21 mouse cellular contexts compared by ENCODE assay signal in genomic region chr8:83679866-83680265, GRCm38 (mm10). TPM values are rescaled to one million over a fixed set of nuclear protein-coding genes. Genes with fewer than 3 reads are reported as not detected.
DNase-seq lines count a peak whose midpoint lies in the region; ATAC-seq and TF ChIP-seq lines count a peak whose summit lies in the region.
"Had no signal": no experiment of that assay in that cellular context is flagged by ENCODE, and none has a peak within 500 bp of the region (broad histone marks: within the 10 kb centered on the region; RNA-seq: fewer than 3 reads in every experiment).

No protein-coding gene starts in this region.

- H3K27ac ChIP-seq in embryonic facial prominence, embryonic 12.5 days, result peak overlapping the region; percentile 86; the same call in 1 of the 2 replicates
- no peak overlapping the region for H3K27ac ChIP-seq in embryonic facial prominence, embryonic 10.5 days (replicated peaks)
- peak overlapping the region; percentile 82 for H3K27ac ChIP-seq in layer of hippocampus, adult 2 months
- 0 out of 2 replicates have a peak overlapping the region, but pooled peaks have one; percentile 88 for H3K27ac ChIP-seq in limb, embryonic 12.5 days
- no peak overlapping the region for H3K27ac ChIP-seq in limb, embryonic 10.5 days
- no peak overlapping the region for H3K27ac ChIP-seq in forebrain, embryonic 15.5 days (replicated peaks)
- H3K27ac ChIP-seq: heart, adult 2 months; hindbrain, embryonic 10.5 days; hindbrain, embryonic 14.5 days; intestine, embryonic 15.5 days had no signal

- WGBS in embryonic facial prominence, embryonic 12.5 days, result 92% methylated on average over 12 of the region's 12 CpGs
- WGBS in embryonic facial prominence, embryonic 10.5 days, result 92% methylated on average over 12 of the region's 12 CpGs
- WGBS in limb, embryonic 12.5 days, result 91% methylated on average over 12 of the region's 12 CpGs
- 95% methylated on average over 12 of the region's 12 CpGs for WGBS in limb, embryonic 10.5 days
- WGBS in forebrain, embryonic 15.5 days, result 91% methylated on average over 12 of the region's 12 CpGs

- no peak for TF ChIP-seq CTCF in layer of hippocampus, adult 2 months (conservative IDR thresholded peaks at IDR 0.05)

- H3K9ac ChIP-seq in embryonic facial prominence, embryonic 12.5 days, result no peak overlapping the region
- H3K9ac ChIP-seq in limb, embryonic 12.5 days (replicated peaks), result no peak overlapping the region
- no peak overlapping the region for H3K9ac ChIP-seq in forebrain, embryonic 15.5 days (replicated peaks)
- H3K9ac ChIP-seq: heart, embryonic 12.5 days; hindbrain, embryonic 14.5 days; intestine, embryonic 15.5 days had no signal

- H3K27me3 ChIP-seq in embryonic facial prominence, embryonic 12.5 days, result no peaks in the 10 kb centered on the region
- no peaks in the 10 kb centered on the region for H3K27me3 ChIP-seq in embryonic facial prominence, embryonic 10.5 days (replicated peaks; ENCODE audit: low read depth, poor library complexity, severe bottlenecking)
- H3K27me3 ChIP-seq in limb, embryonic 12.5 days, result no peaks in the 10 kb centered on the region
- no peaks in the 10 kb centered on the region for H3K27me3 ChIP-seq in limb, embryonic 10.5 days (ENCODE audit: low read depth, poor library complexity, severe bottlenecking)
- no peaks in the 10 kb centered on the region for H3K27me3 ChIP-seq in forebrain, embryonic 15.5 days
- H3K27me3 ChIP-seq: heart, embryonic 12.5 days; intestine, embryonic 15.5 days had no signal

- H3K4me1 ChIP-seq in embryonic facial prominence, embryonic 12.5 days, result peaks cover 17% of the 10 kb centered on the region
- peaks cover 28% of the 10 kb centered on the region for H3K4me1 ChIP-seq in embryonic facial prominence, embryonic 10.5 days
- peaks cover 18% of the 10 kb centered on the region for H3K4me1 ChIP-seq in limb, embryonic 12.5 days (replicated peaks)
- peaks cover 36% of the 10 kb centered on the region for H3K4me1 ChIP-seq in limb, embryonic 10.5 days
- H3K4me1 ChIP-seq in forebrain, embryonic 15.5 days, result no peaks in the 10 kb centered on the region
- H3K4me1 ChIP-seq: intestine, embryonic 15.5 days had no signal

- peaks cover 67% of the 10 kb centered on the region for H3K36me3 ChIP-seq in embryonic facial prominence, embryonic 12.5 days
- H3K36me3 ChIP-seq in embryonic facial prominence, embryonic 10.5 days (replicated peaks), result peaks cover 95% of the 10 kb centered on the region
- H3K36me3 ChIP-seq in limb, embryonic 12.5 days, result peaks cover 82% of the 10 kb centered on the region
- peaks cover 94% of the 10 kb centered on the region for H3K36me3 ChIP-seq in limb, embryonic 10.5 days
- peaks cover 74% of the 10 kb centered on the region for H3K36me3 ChIP-seq in forebrain, embryonic 15.5 days

- no peak overlapping the region for H3K4me3 ChIP-seq in embryonic facial prominence, embryonic 12.5 days
- no peak overlapping the region for H3K4me3 ChIP-seq in embryonic facial prominence, embryonic 10.5 days
- H3K4me3 ChIP-seq in layer of hippocampus, adult 2 months, result no peak overlapping the region
- H3K4me3 ChIP-seq in limb, embryonic 12.5 days (replicated peaks), result no peak overlapping the region
- no peak overlapping the region for H3K4me3 ChIP-seq in limb, embryonic 10.5 days
- H3K4me3 ChIP-seq in forebrain, embryonic 15.5 days, result no peak overlapping the region
- H3K4me3 ChIP-seq: heart, adult 2 months; heart, embryonic 12.5 days; hindbrain, embryonic 10.5 days; intestine, embryonic 15.5 days had no signal

- H3K4me2 ChIP-seq in embryonic facial prominence, embryonic 12.5 days (replicated peaks), result no peak overlapping the region
- no peak overlapping the region for H3K4me2 ChIP-seq in limb, embryonic 12.5 days
- H3K4me2 ChIP-seq in forebrain, embryonic 15.5 days (replicated peaks), result no peak overlapping the region
- H3K4me2 ChIP-seq: heart, embryonic 12.5 days; hindbrain, embryonic 14.5 days; intestine, embryonic 15.5 days had no signal

- DNase-seq in embryonic facial prominence, embryonic 10.5 days (ENCODE audit: low spot score), result no peak
- no peak for DNase-seq in layer of hippocampus, adult 2 months (ENCODE audit: low spot score in 2 of 2)
- DNase-seq in layer of hippocampus, postnatal 10 days (ENCODE audit: low spot score in 2 of 2), result no peak
- no peak for DNase-seq in limb, embryonic 10.5 days (ENCODE audit: low spot score)
- DNase-seq: adrenal gland, adult 8-10 months; B cell, adult 2 months; cerebellum, adult 11-12 months; cerebellum, adult 9-10 months; cerebellum, postnatal 36 days; gastrocnemius, postnatal 10 days; heart, adult 2 months had no signal

- H3K9me3 ChIP-seq in embryonic facial prominence, embryonic 12.5 days, result no peaks in the 10 kb centered on the region
- no peaks in the 10 kb centered on the region for H3K9me3 ChIP-seq in embryonic facial prominence, embryonic 10.5 days
- no peaks in the 10 kb centered on the region for H3K9me3 ChIP-seq in limb, embryonic 12.5 days
- no peaks in the 10 kb centered on the region for H3K9me3 ChIP-seq in limb, embryonic 10.5 days (replicated peaks)
- H3K9me3 ChIP-seq in forebrain, embryonic 15.5 days, result no peaks in the 10 kb centered on the region
- H3K9me3 ChIP-seq: G1E; heart, embryonic 12.5 days; hindbrain, embryonic 10.5 days; intestine, embryonic 15.5 days had no signal

- no peak for ATAC-seq in embryonic facial prominence, embryonic 12.5 days (ENCODE audit: insufficient number of reproducible peaks, insufficient read depth, low FRiP score, low TSS enrichment)
- ATAC-seq in limb, embryonic 12.5 days (ENCODE audit: insufficient number of reproducible peaks, insufficient read depth, low FRiP score, low TSS enrichment, low read depth), result no peak
- ATAC-seq in forebrain, embryonic 15.5 days (replicated peaks), result no peak
- ATAC-seq: CD4-positive, CD25-positive, alpha-beta regulatory T cell, adult 4 months; forebrain, embryonic 16.5 days; intestine, embryonic 15.5 days had no signal

RNA-seq across cellular contexts. Expression of gene Ptger1, which starts 13.4 kb away (rescaled TPM):
- 0.87 and 1.1 TPM in 2 replicates for polyA plus RNA-seq in embryonic facial prominence, embryonic 12.5 days (2016; fragmentation: Nextera tagmentation; extraction: Ambion mirVana)
- 0.36 and 0.41 TPM in 2 replicates for polyA plus RNA-seq in embryonic facial prominence, embryonic 10.5 days (2016; fragmentation: Nextera tagmentation; extraction: Ambion mirVana)
- total RNA-seq in layer of hippocampus, adult 2 months (2021), result under 1 TPM; 0.42 to 0.84 TPM
- total RNA-seq in layer of hippocampus, postnatal 10 days (2021), result 1 to 10 TPM in 1 of 2 experiments, under 1 TPM in 1; 0.32 to 1.0 TPM
- 0.63 and 0.90 TPM in 2 replicates for polyA plus RNA-seq in limb, embryonic 12.5 days (2016; fragmentation: Nextera tagmentation; extraction: Ambion mirVana)
- polyA plus RNA-seq in limb, embryonic 10.5 days (2016; fragmentation: Nextera tagmentation; extraction: Ambion mirVana), result 0.64 TPM in 2 replicates
- polyA plus RNA-seq in forebrain, embryonic 15.5 days (2015; fragmentation: Nextera tagmentation; extraction: Ambion mirVana), result 0.82 and 1.2 TPM in 2 replicates

RNA-seq across cellular contexts. Expression of gene Pkn1, which starts 19.1 kb away (rescaled TPM):
- polyA plus RNA-seq in embryonic facial prominence, embryonic 12.5 days (2016; fragmentation: Nextera tagmentation; extraction: Ambion mirVana), result 35.1 and 36.1 TPM in 2 replicates
- 30.3 and 30.9 TPM in 2 replicates for polyA plus RNA-seq in embryonic facial prominence, embryonic 10.5 days (2016; fragmentation: Nextera tagmentation; extraction: Ambion mirVana)
- 10 to 100 TPM; 47.9 to 56.8 TPM for total RNA-seq in layer of hippocampus, adult 2 months (2021)
- total RNA-seq in layer of hippocampus, postnatal 10 days (2021), result 10 to 100 TPM; 65.0 to 73.7 TPM
- 36.8 and 37.4 TPM in 2 replicates for polyA plus RNA-seq in limb, embryonic 12.5 days (2016; fragmentation: Nextera tagmentation; extraction: Ambion mirVana)
- polyA plus RNA-seq in limb, embryonic 10.5 days (2016; fragmentation: Nextera tagmentation; extraction: Ambion mirVana), result 38.6 and 41.4 TPM in 2 replicates
- polyA plus RNA-seq in forebrain, embryonic 15.5 days (2015; fragmentation: Nextera tagmentation; extraction: Ambion mirVana), result 29.8 and 33.1 TPM in 2 replicates

RNA-seq across cellular contexts. Expression of gene Gipc1, which starts 27.4 kb away (rescaled TPM):
- 207 and 212 TPM in 2 replicates for polyA plus RNA-seq in embryonic facial prominence, embryonic 12.5 days (2016; fragmentation: Nextera tagmentation; extraction: Ambion mirVana)
- 208 and 209 TPM in 2 replicates for polyA plus RNA-seq in embryonic facial prominence, embryonic 10.5 days (2016; fragmentation: Nextera tagmentation; extraction: Ambion mirVana)
- 10 to 100 TPM; 52.8 to 55.4 TPM for total RNA-seq in layer of hippocampus, adult 2 months (2021)
- total RNA-seq in layer of hippocampus, postnatal 10 days (2021), result 10 to 100 TPM; 65.2 to 77.6 TPM
- 179 and 185 TPM in 2 replicates for polyA plus RNA-seq in limb, embryonic 12.5 days (2016; fragmentation: Nextera tagmentation; extraction: Ambion mirVana)
- 185 and 206 TPM in 2 replicates for polyA plus RNA-seq in limb, embryonic 10.5 days (2016; fragmentation: Nextera tagmentation; extraction: Ambion mirVana)
- polyA plus RNA-seq in forebrain, embryonic 15.5 days (2015; fragmentation: Nextera tagmentation; extraction: Ambion mirVana), result 161 and 168 TPM in 2 replicates

RNA-seq across cellular contexts. Expression of gene Ddx39, which starts 35.1 kb away (rescaled TPM):
- 147 and 152 TPM in 2 replicates for polyA plus RNA-seq in embryonic facial prominence, embryonic 12.5 days (2016; fragmentation: Nextera tagmentation; extraction: Ambion mirVana)
- polyA plus RNA-seq in embryonic facial prominence, embryonic 10.5 days (2016; fragmentation: Nextera tagmentation; extraction: Ambion mirVana), result 286 and 311 TPM in 2 replicates
- 10 to 100 TPM; 17.9 to 20.4 TPM for total RNA-seq in layer of hippocampus, adult 2 months (2021)
- 10 to 100 TPM; 25.4 to 27.7 TPM for total RNA-seq in layer of hippocampus, postnatal 10 days (2021)
- polyA plus RNA-seq in limb, embryonic 12.5 days (2016; fragmentation: Nextera tagmentation; extraction: Ambion mirVana), result 155 and 164 TPM in 2 replicates
- 295 and 349 TPM in 2 replicates for polyA plus RNA-seq in limb, embryonic 10.5 days (2016; fragmentation: Nextera tagmentation; extraction: Ambion mirVana)
- 121 and 124 TPM in 2 replicates for polyA plus RNA-seq in forebrain, embryonic 15.5 days (2015; fragmentation: Nextera tagmentation; extraction: Ambion mirVana)

Comparison
In these comparisons a context has a peak if more than half of its experiments do, and no peak if none do; other contexts are left out.
1. H3K27ac ChIP-seq: peak in embryonic facial prominence, embryonic 12.5 days (single experiment), layer of hippocampus, adult 2 months (single experiment) and limb, embryonic 12.5 days (single experiment); none in embryonic facial prominence, embryonic 10.5 days (single experiment), limb, embryonic 10.5 days (single experiment) and forebrain, embryonic 15.5 days (single experiment).